Mouse (Mus musculus) heart, postnatal 14 days (tissue): ENCODE results near the gene Mpped2. TPM values are rescaled to one million over a fixed set of nuclear protein-coding genes. Genes with fewer than 3 reads are reported as not detected.

Experiments used
- DNase-seq, 2 experiments: peaks; one replicate each; pipeline ENCODE4 v3.0.0; 2021 to 2022
- intact Hi-C: fragments of 180-260 bp; cut with DNase I; formaldehyde crosslinking; loops from one replicate; pipeline ENCODE4 v1.15.1; 2025
- total RNA-seq, 2 experiments: library from RNA; stranded (reverse); gene quantifications; 2 replicates each; pipeline ENCODE4 v1.2.3; 2021

The Mpped2 gene
- total RNA-seq, 2 experiments from 2014 or later, result 14.8 to 22.1 TPM

DNA sequence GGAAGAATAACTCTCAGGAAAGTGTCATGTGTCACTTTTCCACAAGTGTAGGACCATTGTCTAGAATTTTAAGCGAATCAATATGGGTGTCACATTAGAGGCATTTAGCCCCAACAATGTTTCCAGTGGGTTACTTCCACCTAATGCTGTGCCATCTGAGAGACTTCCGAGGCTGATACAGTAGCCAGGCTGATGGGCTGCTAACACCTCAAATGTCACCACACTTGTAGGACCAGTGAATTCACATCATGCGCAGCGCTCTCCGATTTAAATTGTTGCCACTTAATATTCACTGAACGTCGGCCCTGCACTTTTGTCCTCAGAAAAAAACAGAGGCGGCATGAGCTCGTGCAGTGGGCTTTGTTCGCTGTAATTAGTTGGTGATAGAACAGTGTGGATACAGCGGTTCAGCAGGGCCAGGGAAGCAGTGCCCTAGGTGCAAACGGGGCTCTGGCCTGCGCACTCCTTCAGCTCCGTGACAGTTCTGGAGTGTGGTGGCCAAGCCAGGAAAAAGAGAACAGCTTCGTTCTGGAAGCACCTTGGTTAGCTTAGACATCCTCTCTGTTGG lies 42.8 kb downstream of the Mpped2 start:
- no peak for DNase-seq
- intact Hi-C loops, result no loop called here

DNA sequence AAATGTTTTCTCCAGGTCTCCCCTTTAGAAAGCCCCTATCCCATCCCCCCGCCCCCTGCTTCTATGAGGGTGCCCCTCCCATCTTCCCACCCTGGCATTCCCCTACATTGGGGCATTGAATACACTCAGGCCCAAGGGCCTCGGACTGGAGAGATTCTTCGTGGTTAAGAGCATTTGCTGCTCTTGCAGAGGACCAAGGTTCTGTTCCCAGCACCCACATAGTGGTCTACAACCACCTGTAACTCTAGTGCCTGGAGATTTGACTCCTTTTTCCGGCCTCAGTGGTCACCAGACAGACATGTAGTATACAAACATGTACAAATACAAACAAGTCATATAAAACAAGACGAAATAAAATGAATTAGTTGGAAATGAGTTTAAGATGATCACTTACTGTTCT lies 45.9 kb downstream of the Mpped2 start:
- no peak for DNase-seq
- intact Hi-C loops, result no loop called here

DNA sequence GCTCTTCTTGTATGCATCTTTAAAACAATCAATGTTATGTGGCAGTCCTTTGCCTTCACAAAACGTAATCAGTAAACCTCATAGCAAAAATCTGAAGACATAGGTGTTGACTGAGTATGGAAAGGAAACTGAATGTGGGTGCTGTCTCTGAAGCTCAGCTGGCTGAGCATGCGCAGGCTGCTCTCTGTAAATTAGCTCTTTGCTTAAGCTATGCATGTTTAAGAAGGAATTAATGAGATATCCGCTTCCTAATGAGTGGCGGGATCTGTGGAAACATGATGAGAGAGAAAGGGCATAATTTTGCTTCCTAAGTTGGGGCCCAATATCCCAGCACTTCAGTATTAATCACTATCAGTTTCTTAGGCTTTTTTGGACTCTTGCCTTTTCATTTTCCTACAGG lies 51.0 kb downstream of the Mpped2 start:
- no peak for DNase-seq
- intact Hi-C loops, result no loop called here

DNA sequence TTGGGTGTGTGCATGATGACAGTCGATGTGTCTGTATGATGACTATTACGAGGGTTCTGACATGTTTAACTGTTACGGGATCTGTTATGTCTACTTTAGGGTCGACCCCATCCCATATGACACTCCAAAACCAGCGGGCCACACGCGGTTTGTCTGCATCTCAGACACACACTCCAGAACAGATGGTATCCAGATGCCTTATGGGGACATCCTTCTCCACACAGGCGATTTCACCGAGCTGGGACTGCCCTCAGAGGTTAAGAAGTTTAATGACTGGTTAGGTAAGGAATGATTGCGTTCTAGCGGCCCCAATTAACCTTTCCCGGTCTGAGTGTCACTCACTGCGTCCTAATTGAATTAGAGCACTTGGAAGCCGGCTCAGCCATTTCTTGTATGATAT lies 51.5 kb downstream of the Mpped2 start:
- intact Hi-C loops, result no loop called here
- DNase-seq, result no peak

DNA sequence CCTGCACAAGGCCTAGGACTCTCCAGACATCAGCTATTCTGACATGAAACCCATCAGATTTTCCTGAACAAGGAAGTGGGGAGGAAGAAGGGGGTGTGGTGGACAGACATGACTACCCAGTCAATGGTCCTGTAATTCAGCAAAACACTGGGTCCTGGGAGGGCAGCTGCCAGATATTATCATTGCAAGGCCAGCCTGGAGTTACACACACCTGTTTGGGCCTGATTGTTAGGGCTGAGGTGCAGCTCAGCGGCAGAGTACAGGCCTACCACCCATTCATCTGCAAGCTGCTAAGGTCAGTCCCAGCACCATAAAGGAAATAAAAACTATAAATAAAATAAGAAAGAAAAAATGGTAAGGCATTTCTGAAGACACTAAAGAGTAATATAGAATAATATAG lies 52.3 kb downstream of the Mpped2 start:
- intact Hi-C loops, result no loop called here

DNA sequence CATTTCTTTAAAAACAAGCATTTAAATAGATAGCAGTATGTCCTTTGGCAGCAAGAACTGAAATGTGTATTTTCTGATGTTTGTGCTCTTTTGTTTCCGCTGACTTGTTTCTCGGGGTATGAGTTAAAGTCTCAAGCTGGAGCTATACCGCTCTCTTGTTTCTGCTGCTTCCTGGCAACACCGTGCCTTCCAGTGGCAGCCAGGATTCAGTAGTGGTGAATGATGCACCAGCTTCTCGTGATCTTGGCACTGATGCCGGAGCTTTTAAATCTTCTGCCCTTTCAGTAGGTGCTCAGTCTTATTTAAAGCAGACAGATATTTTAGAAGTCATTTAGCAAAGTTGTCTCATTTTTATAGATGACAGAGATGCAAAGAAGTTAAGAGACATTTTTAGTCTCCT lies 53.1 kb downstream of the Mpped2 start:
- intact Hi-C loops, result no loop called here
- DNase-seq, result no peak

More for the DNA sequence above, 52.3 kb downstream of the Mpped2 start:
- no peak for DNase-seq

DNA sequence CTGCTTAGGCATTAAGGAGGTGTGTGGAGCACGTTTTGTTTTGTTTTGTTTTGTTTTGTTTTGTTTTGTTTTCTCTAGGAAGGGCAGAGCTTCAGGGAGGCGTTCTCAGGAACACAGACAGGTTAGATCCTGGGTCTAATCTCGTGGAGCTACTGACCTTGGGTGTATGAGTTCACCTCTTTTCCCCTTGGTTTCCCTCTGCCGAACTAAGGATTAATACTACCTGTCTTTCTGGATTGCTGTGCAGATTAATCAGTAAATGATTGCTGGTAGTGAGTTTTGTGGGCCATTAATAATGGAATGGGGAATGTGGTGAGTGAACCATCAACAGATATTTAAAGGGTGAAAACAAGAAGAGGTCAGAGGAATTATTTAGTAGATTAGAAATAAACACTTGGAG lies 53.8 kb downstream of the Mpped2 start:
- no peak for DNase-seq
- intact Hi-C loops, result no loop called here

DNA sequence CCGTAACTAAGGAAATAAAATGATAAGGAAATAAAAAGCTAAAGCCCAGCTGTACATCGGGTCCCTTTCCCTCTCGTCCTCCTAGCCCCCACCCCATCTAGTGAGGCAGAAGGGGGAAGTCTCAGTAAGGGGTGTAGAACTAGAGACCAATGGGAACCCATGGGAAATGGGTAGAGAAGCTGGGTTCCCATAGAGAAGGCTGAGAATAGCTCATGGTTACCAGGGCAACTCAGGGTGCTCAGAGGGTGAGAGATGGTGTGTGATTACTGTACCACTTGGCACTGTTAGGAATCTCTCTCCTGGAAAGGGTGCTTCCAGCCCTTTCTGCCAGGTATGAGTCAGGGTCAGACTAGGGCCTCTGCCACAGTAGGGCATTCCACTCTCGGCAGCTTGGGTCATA lies 54.3 kb downstream of the Mpped2 start:
- no peak for DNase-seq
- intact Hi-C loops, result no loop called here

DNA sequence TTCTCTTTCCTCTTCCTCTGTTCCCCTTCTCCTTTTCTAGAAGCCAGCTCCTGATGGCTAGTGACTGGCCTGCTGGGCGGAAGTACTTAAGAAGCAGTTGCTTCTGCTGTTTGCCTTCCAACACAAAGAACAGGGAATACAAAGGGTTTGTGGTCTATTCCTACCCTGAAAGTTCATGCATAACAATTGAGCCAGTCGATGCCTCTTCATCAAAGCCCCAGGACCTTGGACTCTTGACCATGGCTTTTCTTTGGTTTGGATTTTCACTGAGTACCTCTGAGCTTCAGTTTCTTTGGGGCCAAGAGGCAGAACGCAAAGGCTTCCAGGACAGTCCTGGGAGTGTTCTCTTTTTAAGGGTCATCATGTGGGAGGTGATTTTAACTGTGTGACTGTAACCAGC lies 57.8 kb downstream of the Mpped2 start:
- intact Hi-C loops, result no loop called here
- no peak for DNase-seq

DNA sequence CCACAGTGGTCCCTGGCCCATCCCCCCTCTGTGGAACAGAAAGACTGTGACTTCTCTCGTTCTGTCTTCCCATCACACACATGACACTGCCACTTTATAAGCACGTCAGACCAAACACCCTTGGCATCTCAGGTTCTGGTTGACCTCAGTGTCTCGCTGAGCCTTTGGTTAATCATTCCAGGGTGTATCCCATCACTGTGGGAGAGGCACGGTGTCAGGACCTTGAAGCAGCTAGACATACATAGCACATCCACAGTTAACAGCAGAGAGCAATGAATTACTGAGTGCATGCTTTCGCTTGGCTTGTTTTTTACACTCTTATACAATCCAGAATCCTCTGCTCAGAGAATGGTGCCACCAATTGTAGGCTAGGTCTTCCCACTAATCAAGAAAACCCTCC lies 60.6 kb downstream of the Mpped2 start:
- intact Hi-C loops, result no loop called here
- no peak for DNase-seq

DNA sequence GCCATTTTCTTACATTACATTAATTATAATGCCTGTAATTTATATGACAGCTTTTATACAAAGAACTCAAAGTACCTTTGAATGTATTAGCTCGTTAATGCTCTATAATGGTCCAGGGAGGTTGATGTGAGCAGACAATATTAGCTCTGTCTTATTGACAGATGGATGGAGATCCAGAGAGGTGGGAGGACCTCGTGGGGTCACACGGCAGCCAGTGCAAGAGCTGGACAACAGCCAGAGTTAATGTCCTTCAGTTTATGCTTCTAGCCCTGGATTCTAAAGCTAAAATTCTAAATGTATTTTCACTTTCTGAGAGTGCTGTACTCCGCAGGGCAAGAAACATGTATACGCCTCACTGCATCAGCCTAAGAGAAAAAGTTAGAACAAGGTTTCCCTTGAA lies 61.6 kb downstream of the Mpped2 start:
- no peak for DNase-seq
- intact Hi-C loops, result loop anchor here (5.0 kb wide), 1 partner anchor 57 kb away; no protein-coding TSS in a partner anchor

DNA sequence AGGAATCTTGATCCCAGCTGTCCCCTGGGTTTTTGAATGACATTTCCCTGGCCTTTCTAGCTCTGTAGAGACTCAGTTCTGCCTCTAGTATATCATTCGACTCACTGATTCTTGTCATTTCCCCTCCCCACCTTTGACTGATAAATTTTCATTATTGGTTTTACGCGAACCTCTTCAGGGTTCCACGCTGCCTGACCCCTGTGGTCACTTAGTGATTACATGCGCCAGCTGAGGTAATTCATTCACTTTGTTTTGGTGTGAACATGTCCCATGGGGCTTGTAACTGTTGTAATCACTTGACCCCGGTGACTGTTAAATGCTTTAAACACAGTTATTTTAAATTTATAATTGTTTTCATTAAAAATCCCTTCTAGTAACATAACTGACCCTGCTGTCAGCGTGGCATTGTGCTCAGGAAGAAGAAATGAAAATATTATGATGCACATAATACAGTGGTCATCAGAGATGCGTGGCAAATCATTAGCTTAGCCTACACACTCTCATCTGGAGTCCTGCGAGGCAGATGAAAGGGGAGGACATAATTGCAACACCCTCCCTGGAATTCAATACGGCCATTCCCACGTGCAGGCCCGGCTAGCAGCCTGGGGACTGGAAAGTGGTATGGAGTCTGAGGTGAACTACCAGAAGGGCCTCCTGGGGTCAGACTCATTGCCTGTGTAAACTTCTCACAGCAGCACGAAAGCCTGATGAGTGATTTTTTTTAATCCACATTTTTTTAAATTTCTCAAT lies 63.5 kb downstream of the Mpped2 start:
- intact Hi-C loops, result loop anchor here (5.0 kb wide), 1 partner anchor 59 kb away; no protein-coding TSS in a partner anchor
- DNase-seq, result no peak

DNA sequence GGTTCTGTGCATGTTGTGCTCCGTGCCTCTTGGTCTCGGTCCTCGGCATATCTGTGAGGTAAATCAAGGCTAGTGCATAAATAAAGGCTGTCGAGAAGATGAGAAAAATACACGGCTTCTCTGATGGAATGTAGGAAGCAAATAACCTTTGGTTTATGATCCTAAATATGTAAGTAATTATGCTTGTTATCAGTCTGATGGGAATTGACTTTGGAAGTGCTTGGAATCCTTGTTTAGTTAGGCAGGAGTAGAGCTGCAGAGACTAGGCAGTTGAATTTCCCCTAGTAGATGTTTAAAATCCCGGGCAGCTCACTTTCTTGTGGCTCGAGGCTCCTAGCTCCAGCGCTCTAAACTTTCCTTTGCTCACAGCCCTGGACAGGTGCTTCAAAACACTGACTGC lies 69.9 kb downstream of the Mpped2 start:
- intact Hi-C loops, result no loop called here
- DNase-seq, result no peak

DNA sequence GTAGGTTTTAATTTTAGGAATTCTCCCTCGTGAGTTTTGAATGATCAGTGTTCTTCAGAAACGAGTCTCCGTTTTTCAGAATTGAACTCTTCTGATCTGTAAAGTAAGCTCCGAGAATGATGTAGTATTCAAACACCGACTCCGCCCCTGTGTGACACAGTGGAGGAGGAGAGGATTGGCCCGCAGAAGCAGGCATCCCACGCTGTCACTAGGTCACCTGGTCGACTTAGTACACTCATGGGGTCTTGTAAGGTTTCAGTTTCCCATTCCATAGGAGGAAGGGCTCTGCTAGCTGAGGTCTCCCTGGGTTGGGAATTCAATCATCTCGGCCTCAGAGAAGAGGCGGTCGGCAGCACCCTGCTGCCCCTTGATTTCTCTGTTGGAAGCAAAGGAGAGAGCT lies 76.2 kb downstream of the Mpped2 start:
- no peak for DNase-seq
- intact Hi-C loops, result no loop called here

DNA sequence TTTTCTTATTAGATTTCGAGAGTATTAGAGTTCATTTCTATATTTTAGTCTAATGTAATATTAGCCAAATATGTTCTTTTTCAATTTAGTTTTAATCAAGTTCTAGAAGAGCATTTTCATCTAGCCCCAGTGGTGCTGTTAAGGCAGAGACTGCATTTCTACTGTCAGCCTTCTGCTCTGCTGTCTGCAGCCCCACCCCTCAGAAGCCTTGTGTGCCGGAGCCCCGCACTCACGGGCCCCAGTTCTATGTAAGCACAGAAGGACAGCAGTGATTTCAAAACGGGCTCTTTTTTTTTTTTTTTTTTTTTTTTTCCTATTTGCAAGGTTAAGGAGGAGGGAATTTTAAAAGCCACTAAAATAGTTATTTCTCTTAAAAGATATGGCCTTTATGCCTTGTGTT lies 79.6 kb downstream of the Mpped2 start:
- intact Hi-C loops, result no loop called here

DNA sequence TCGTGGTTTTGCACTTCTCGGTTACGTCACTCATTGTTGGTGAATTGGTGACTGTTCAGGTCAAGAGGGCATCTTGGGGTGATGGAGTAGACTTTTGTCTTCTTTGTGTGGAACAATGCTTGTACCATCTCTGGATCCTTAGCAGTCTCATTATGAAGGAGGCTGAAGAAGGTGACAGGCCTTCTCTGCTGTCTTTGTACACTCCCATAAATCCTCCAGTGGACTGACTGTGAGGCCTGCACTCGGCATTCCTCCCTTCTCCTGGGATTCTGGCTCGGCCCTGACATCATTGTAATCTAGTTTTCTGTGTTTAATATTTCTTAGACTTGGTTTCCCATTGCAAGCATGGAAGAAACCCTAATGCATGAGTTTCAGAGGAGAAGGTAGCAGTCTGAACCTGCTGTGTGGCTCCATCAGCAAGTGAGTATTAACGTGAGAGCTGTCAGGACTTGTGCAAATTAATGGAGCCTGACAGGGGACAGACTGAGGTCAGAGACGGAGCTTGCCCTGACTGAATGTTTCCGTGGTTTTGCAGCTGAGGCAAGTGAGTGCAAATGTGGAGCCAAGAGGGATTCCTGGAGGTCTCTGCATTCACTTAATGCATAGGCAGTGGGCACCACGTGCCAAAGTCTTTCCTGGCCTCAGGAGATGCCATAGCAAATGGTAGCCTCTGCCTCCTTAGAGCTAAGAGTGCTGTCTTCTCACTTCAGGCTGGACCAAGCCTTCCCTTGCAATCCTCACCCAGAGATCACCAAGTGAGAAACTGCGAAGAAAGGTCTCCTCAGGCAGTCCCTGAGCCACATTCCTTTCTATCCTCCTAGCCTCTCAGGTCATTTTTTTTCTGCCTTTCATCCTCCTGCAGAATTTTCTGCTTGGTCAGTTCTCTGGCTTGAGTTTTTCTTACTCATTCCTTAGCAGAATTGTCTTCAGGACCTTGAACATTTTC lies 81.5 kb downstream of the Mpped2 start:
- intact Hi-C loops, result no loop called here
- DNase-seq, result no peak

More for the DNA sequence above, 79.6 kb downstream of the Mpped2 start:
- no peak for DNase-seq

DNA sequence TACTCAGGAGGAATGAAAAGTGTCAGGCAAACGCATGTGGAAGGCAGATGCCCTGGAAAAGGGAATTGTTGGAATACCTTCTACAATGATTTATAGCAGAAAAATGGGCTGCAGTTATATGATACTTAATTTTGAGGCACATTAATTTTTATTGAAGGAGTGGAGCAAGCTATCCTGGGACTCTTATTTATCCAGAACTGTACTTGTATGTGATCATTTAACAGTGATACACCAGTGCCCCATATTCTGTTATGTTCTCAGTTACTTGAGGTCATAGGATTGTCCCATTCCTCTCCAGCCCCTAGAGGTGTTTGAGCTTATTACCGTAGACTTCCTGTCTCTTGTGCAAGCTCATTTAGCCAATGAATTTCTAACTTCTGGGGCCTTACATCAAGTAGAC lies 82.9 kb downstream of the Mpped2 start:
- DNase-seq, result no peak
- intact Hi-C loops, result no loop called here

DNA sequence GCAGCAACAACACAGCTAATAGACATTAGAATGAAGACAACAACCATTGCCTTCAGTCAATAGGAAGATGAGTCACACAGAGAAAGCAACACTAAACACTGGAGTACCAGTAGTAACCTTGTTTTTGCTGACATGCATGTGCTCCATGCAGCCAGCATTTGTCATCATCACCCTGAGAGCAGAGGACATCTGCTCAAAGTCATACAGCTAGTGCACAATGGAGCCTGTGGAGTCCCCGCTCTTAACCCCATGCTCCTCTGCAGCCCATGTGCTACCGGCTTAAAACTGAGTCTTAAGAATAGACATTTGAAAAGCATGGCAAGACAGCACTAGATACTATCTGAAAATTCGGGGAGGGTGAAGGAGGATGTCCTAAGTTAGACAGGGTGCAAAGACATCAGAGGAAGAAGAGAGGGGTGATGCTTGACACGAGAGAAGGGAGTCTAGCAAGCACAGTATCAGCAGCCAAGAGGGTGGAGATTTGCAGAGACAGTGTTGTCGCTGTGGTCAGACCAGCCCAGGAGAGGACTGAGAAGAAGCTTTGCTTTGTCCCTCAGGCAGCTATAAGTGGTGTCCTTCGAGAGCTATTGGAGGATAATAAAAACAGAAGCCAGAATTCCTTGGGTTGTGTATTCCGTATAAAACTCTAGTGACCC lies 85.9 kb downstream of the Mpped2 start:
- intact Hi-C loops, result no loop called here

DNA sequence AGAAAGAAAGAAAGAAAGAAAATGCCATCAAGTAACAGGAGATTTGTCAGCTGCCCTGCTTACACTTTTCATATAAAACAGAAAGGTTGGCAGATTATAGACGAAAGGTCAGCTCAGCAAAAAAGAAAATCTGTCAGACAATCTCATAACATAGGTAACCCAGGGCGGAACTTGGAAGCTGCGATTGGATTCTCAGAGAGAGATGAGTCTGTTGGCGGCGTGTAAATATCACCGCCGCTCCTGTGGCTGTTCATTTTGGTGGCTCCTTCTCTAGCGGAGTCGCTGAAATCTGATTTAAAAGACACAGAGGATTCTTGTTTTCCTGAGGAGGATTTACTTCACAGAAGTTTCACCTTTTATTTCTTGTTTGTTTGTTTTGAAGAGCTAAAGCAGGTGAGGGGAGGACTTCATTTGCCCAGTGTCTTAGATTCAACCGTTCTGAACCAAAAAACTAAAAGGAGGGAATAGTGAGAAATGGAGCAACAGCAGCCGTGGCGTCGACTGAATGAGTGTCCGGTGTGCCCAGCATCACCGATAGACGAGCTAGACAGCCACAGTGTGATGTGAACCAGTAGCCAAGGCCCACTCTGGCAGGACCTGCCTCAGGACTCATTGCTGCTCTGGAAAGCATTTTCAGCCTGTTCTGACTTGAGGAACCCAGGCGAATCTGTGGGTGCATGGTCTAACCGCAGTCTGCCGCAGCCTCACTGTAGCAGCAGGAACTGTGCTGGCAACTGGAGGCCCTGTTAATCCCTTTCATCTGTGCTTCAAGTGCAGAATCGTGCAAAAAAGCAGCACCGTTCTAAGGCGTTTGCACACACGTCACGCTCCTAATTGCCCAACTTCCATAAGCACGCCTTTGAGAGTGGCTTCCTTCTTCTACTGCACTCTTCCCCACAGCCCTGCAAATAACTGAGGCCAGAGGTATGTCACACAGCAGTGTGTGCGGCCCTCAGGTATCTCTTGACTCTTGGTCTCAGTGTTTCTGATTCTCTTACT lies 88.4 kb downstream of the Mpped2 start:
- intact Hi-C loops, result no loop called here
- DNase-seq, result no peak

More for the DNA sequence above, 85.9 kb downstream of the Mpped2 start:
- no peak for DNase-seq

DNA sequence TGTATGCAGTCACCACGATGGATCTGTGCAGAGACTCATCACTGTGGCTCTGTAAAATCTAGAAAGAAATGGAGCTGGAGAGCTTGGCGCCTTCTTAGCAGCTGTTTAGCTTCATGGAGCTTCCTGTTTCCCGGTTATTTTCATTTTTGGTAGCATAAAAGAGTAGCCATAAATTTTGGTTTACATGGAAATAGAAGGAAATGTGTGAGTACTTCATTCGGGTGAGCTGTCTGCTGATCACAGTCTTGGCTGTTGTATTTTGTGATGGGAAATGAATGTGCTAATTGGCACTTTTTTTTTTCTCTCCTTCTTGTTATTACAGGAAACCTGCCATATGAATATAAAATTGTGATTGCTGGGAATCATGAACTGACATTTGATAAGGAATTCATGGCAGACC lies 90.2 kb downstream of the Mpped2 start:
- intact Hi-C loops, result no loop called here
- DNase-seq, result no peak
